Mouse (Mus musculus): ENCODE data around the gene Hacl1.

DNA sequence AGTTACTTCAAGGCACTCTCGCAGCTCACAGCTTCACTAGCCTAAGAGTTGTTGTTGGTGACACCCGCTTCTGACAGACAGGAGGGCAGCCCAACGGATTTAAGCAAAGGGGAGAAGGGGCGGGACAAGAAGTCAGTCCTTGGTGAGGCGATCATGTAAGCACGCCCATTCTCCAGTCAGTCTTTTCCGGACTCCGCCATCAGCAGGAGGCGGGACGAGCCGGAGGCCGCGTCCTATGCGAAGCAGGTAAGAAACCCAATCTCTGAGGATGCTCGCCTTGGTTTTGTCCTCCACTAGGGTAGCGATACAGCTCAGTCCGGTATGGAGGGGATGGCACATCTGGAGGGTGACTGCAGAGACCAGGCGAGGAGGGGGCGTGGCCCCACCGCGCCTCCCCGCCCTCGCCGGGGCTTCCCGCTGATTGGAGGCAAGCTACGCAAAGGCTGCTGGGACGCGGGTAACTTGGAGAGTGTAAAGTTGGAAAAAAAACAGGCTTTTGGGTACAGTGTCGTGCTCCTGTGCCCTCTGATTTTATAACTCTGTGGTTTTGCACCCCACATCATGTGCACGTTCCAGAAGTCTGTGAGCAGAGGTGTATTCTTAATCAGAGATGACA is at the start of gene Hacl1, which contains the start of gene Btd:
- TF ChIP-seq GATA1 (IDR thresholded peaks at IDR 0.05; ENCODE audit: low read length) (no peak), TAL1 (IDR thresholded peaks at IDR 0.05; ENCODE audit: low read length) (no peak)
